Mouse (Mus musculus) frontal cortex, postnatal 25 days (tissue): ENCODE measurements around the gene Rnf167.

ENCODE experiments used
- DNase-seq, 2 experiments: peaks; one replicate each; pipeline ENCODE4 v3.0.0; 2022; ENCODE audit warnings: low spot score in 2 of 2

The Rnf167 gene

DNA sequence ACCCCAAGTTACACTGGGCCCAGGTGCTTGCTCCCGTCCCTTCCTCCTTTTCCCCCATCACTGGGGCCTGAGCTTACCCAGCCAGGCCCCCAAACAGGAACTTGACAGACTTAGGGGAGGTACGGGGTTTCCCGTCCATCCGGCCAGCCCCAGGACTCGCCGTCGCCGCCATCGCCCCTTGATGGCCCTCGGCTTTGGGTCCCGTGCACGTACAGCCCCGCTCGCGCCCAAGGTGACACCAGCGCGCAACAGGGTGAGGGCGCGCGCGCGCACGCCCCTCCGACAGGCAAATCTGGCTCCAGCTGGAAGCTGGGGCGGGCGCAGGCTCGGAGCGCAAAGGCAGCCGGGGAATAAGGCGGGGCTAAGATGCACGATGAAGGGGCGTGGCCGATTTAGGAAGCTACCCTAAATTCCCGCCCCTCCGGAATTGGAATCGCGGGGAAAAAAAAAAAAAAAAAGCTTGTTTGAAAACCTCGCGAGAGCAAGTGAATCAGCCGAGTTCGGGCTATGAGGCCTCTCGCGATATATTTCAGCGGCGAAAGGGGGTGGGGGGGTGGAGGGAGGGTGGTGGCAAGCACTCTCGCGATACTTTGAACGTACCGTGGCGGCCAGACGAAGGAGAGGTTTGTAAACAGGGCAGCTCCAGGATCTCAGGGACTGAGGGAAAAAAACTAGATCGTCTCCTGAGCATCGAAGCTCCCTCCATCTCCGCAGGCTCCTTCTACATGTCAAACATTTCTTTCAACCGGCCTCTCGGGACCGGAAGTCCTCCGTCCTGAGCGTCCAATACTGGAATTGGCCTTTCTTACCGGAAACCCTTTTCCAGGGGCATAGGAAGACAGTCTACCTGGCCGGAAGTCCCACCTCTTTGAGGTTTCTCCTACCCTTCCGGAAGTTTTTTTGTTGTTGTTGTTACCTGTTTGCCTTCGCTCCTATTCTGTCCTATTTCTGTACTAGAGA is at the start of gene Rnf167, which contains the start of gene Slc25a11:
TSS of gene Rnf167 (plus strand) at position 545 of the 960 bp plus-strand sequence.
TSS of gene Slc25a11 (minus strand) at position 789 of the 960 bp plus-strand sequence.
- peak; percentile 85 to 93 for DNase-seq

DNA sequence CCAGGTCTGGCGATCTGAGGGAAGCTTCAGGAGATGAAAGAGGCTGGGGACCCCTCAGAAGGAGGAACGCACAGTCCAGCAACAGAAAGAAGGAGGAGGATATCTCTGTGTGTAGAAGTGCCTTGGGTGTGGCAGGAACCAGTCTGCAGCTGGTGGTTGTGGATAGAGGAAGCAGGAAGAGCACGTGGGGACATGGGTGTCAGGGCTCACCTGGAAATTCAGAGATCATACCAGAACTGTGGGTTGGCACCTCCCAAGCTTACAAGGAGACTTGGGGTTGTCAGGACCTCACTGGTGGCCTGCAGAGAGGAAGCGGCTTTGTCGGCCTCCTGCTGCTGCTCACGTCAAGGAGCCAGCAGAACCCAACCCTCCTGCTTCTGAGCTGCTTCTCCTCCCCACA is 49.7 kb upstream of the Rnf167 start:
- no peak for DNase-seq

DNA sequence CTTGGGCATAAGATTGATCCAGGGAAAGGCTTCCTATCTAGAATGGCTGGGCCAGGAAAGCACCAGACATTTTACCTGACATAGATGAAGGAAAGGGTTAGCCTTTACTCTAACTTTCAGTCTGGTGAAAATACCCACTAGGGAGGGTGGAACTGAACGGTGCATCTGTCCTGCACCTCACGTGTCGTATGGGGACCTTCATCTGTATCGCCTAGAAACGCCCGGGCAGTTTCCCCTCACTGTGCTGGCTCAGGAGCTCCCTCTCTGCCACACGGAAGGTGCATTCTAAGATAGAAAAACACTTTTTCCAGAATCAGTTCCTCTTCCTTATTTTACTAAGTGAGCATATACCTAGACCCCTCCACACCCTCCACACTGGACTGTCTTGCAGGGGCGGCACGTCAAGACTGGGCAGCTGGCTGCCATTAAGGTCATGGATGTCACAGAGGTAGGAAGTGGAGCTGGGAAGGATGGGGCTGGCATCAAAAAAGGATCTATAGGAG is 48.5 kb upstream of the Rnf167 start:
- no peak for DNase-seq

DNA sequence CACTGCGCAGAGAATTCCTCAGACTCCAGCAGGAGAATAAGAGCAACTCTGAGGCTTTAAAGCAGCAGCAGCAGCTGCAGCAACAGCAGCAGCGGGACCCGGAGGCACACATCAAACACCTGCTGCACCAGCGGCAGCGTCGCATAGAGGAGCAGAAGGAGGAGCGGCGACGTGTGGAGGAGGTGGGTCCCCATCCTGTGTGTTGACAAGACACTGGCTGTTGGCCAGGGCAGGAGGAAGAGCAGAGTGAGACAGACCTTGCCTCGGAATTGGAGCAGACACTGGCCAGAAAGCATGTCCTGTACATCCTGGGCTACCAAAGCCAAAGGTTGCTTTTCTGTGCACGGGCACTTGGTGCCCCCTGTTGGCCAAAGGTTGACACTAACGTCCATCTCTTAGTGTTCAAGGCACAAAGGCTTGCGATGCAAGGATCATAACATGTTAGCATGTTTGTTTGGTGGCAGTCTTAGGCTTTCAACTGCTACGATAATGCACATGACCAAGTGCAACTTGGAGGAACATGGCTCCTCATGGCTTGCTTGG is 41.9 kb upstream of the Rnf167 start:
- peak; percentile 55 to 57 for DNase-seq

DNA sequence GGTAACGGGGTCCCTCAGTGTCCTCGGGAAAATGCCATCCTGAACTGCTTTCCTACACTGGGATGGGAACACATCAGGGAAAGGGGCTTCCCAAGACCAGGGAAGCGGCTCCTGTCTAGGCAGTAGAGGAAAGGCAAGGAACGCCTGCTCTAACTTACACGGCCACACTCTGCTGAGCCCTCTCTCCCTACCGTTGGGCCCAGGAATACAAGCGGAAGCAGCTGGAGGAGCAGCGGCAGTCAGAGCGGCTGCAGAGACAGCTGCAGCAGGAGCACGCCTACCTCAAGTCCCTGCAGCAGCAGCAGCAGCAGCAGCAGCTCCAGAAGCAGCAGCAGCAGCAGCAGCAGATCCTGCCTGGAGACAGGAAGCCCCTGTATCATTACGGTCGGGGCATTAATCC is 40.3 kb upstream of the Rnf167 start:
- DNase-seq = no peak

DNA sequence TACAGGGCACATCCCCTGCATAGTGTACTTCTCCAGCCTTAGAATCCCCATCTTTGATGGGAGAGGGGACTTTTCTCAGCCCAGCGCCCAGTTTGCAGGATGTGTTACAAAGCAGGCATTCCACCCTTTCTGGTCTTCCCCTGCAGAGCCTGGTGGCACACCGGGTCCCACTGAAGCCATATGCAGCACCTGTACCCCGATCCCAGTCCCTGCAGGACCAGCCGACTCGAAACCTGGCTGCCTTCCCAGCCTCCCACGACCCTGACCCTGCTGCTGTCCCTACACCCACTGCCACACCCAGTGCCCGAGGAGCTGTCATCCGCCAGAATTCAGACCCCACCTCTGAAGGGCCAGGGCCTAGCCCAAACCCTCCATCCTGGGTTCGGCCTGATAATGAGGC is 39.4 kb upstream of the Rnf167 start:
- DNase-seq = no peak

DNA sequence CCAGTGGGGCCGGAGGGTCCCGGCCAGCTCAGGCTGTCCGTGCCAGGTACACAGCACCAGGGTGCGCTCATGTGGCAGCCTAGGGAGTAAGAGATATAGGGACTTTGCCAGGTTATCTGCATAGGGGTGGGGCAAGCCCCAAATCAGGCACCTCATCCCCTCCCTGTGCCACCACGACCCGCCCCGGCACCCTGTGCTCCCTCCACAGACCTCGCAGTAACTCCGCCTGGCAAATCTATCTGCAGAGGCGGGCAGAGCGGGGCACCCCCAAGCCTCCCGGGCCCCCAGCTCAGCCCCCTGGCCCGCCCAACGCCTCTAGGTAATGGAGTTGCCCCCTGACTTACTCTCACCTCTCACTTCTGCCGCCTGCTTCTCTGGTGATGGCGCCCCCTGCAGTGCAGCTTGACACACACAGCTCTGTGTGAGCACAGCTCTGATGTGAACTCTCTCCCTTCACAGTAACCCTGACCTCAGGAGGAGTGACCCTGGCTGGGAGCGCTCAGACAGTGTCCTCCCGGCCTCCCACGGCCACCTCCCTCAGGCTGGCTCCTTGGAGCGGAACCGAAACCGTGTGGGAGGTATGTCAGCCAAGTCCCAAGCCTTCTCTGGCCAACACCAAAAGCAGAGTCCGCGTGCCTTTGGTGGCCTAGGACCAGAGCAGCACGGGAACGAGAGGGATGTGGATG is 38.5 kb upstream of the Rnf167 start:
- DNase-seq = no peak

DNA sequence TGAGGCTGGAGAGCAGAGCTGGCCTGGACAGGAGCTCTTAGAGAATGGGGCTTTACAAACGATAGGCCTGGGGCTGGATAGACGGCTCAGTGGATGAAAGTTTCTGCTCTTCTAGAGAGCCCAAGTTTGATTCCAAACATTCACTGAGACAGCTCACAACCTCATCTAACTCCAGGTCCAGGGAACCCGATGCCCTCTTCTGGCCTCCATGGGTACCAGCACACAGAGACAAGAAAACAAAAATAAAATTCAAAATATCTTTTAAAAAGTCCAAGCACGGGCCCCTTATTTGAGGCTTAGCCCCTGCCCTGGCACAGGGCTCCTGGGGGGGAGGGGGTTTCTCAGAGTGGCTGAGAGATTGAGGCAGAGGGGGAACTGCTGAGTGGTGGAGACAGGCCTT is 36.3 kb upstream of the Rnf167 start:
- no peak for DNase-seq

DNA sequence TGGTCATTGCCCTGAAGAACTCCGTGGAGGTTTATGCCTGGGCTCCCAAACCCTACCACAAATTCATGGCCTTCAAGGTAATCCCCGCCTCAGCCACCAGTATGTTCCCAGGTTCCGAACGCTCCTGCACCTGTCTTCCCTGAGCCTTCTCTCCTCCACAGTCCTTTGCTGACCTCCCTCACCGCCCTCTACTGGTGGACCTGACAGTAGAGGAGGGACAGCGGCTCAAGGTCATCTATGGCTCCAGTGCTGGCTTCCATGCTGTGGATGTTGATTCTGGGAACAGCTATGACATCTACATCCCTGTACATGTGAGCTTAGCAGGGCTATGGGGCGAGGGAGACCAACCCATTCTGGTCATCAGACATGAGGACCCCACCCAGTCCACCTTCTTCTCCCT is 34.5 kb upstream of the Rnf167 start:
- no peak for DNase-seq

DNA sequence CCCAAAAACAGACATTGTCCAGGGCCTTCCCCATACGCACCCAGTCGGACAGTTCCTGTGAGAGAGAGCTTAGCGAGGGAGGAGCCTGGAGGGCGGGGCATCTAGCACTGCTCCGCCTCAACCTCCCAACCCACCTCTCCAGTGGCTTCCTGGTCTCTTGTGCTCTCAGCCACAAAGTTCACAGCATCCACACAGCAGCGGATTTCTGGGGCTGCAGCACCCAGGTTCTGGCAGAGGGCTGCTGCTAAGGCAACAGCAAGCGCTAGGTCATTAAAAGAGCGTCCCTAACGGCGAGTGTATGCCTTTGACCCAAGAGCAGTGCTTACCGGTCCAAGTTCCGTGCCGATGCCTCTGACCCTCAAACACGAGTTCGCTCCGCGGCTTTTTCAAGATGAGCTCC is 32.0 kb upstream of the Rnf167 start:
- DNase-seq = no peak

DNA sequence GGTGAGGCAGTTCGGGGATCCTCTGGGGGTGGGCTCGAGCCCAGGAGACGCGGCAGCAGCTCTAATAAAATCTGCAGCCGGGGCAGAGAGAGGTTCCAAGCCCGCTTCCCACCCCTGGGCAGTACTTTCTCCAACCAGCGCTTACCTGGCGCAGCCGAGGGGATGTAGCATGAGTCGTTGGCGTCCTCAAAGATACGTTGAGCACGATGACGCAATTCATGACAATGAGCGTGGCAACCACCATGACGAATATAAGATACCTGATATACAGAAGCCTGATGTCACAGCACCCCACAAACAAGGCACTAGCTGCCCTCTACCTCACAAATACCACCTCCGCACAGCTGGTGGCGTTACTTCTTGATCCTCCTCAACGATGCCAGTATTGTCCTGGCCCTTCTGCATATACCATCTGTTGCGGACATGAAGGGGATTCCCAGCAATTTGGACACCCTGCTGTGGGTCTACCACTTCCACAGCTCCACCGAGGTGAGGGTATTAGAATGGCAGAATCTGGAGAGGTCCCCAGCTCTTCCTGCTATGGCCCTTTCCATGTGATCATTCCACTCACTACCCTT is 31.4 kb upstream of the Rnf167 start, which contains the start of gene 4930544D05Rik:
TSS of gene 4930544D05Rik (plus strand) at position 333 of the 578 bp plus-strand sequence.
- no peak for DNase-seq

DNA sequence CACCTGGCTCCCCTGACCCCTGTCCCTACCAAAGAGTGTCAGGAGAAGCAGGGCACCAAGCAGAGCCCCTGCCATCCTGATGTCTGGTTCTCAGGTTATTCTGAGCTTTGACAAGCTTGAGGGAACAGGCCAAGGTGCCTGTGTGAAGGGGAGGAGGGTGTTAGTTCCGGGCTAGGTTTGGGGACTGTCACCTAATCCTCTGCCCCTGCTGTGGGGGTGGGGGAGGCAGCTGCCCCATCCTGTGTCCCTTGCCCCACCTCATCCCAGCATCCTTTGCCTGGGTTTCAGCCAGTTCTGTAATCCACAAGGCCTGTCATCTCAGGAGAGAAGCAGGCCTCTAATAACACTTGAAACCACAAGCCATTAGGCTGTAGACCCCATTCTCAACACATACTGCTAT is 27.9 kb upstream of the Rnf167 start, which contains the start of gene Chrne:
TSS of gene Chrne (minus strand) at position 116 of the 400 bp plus-strand sequence.
- DNase-seq = no peak

DNA sequence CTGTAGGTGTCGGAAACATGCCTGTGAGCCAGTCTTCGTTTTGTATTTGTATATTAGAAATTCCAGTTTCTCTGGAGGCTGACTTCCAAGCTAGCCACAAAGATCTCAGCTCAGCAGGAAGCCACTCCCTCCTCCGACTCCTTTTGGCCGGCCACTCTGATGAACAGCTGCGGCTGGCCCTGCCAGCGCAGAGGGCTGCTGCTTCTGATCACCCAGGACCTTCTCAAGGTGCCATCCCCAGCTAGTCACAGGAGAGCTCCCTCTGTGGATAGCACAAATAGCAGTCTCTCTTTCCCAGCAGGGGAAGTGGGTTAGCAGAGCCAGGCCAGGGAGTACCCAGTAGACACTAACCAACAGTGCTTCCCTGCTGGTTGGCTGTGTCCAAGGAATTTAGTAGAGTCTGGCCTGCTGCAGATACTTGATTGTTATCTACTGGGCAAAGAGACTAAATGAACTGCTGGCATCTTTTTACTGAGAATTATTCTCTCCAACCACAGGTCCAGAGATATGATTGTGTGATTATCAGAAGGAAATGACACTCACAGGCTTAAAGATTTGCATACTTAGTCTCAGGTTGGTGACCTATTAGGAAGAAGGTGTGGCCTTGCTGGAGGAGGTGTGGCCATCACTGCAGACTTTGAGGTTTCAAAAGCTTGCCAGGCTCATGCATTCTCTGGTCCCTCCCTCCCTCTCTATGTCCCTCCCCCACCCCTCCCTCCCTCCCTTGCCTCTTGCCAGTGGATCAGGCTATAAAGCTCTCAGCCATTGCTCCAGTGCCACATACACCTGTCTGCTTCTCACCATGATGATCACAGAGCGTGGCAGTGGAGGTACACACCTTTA is 24.8 kb upstream of the Rnf167 start:
- DNase-seq = no peak

DNA sequence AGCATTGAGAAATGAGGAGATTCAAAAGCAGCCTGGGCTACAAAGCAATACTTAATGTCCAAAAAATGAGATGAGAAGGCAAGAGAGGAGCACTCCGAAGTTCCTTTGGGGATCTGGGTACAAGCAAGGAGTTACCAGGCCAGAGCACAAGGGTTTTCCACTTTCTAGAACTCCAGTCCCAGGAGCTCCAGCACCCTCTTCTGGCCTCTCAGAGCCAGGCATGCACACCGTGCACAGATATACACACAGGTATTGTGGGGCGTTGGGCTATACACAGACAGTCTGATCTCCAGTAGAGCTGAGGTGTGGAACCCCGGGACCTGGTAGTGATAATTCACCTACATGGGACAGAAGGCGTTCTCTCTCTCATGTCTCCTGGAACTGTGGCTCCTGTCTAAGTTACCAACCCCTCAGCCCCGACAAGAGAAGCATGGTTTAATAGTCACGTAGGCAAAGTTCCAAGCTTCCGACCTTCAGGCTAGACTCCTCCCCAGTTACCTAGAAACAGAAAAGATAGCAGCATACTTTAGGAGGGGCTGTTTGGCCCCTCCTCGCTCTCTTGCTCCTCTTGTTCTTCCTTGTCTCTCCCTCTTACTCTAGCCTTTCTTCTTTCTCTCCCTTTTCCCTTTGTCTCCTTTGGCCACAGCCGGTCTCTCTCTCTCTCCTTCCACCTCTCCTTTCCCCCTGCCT is 23.8 kb upstream of the Rnf167 start:
- DNase-seq = no peak

DNA sequence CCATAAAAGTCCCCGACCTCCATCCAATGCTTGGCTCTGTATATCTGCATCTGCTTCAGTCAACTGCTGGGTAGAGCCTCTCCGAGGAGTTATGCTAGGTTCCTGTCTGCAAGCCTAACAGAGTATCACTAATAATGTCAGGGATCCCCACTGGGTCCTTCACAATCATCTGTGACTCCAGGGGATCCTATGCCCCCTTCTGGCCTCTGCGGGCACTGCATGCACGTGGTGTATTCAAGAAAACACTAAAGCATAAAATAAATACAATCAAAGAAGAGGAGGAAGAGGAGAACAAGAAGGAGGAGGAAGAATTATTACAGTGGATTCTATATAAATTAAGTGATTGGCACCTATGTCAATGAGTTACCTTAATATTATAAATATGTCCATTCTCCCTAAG is 21.6 kb upstream of the Rnf167 start:
- DNase-seq = no peak

DNA sequence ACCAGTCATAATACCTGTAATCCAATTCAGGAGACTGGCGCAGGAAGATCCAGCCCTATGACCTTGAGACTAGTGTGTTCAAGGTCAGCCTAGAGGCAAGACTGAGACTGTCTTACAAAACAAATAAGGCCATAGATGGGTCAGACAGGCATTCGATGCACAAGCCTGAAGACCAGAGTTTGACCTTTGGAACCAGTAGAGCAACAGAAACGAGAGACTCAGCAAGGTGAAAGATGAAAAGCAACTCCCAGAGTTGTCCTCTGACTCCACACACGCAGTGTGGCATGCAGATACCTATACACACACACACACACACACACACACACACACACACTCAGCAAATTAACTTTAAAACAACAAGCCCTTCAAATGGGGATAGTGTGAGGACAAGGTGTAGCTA is 20.2 kb upstream of the Rnf167 start:
- DNase-seq = peak in 1 of 2 experiments; percentile 1

DNA sequence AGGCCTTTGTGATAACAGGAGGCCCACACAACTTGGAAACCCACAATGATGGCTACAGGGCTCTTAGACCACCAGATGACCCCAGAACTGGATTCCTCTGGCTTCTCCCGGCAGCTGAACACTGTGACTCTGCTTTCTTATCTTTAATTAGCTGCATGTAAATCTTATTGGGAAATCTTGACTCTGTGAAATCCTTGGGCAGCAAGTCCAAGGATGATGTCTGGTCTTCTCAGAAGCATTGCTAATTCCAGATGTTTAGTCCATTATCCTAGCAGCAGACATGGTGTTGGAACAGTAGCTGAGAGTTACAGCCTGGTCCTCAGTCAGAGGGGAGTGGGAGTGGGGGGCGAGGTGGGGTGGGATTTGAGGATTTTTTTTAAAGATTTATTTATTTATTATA is 18.6 kb upstream of the Rnf167 start:
- no peak for DNase-seq

DNA sequence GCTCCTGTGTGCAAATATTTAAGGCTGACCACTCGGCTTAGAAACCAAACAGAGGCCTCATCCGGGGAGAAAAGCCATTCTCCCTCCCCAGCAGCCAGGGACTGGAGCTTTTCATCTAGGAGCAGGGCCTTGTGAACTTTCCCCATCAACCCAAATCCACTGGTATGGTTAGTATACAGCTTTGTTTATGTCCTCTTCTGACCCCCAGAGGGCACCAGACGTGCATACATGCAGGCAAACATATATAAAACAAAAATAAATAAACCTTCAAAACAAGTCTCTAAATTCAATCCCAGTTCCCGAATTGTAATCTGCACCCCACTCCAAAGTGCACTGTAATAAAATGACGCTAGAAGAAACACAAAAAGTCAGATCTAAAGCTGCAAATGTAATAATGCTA is 17.5 kb upstream of the Rnf167 start:
- no peak for DNase-seq

DNA sequence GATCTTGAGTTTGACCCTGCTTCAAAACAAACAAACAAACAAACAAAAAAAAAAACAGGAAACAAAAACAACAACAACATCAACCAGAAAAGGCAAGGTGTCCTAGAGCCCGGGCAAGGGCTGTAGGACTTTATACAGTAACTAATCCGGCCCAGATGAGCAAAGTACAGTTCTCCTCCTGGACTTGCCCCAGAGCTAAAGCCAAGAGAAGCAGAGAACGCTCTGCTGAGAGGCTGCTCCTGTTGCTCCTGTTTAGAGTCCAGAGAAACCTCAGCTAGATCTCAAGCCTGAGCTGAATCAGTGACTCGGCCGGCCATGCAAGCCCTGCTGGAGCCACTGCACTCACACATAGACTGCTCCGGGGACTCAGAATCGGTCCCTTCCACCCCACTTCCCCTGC is 16.9 kb upstream of the Rnf167 start:
- no peak for DNase-seq

DNA sequence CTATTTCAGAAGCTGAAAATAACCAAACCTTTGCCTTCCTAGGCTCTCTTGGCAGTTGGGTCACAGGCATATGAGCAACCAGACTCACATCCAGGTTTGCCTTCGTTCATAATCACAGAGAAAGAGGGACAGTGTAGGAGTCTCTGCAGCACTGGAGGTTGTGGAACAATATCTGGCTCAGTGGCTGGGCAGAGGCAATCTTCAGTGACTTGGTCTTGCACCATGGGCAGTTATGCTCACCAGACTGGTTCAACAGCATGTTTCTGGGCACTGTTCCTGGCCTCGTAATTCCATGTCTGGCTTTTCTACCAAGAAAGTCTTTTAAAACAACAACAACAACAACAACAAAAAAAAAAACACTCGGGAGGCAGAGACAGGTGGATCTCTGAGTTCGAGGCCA is 11.4 kb upstream of the Rnf167 start:
- DNase-seq = no peak
